Mouse (Mus musculus) kidney, embryonic 14.5 days (tissue): Measurements from ENCODE around the gene Lix1l. TPM values are rescaled to one million over a fixed set of nuclear protein-coding genes. Genes with fewer than 3 reads are reported as not detected.

Experiments used
- ATAC-seq: fragments of 200-750 bp; cut with Nextera tagmentation; 2 replicates; pipeline ENCODE4 v1.8.0; 2017; ENCODE audit warnings: moderate number of reproducible peaks, mild to moderate bottlenecking, moderate TSS enrichment, moderate library complexity; ENCODE audit not compliant: low FRiP score, low TSS enrichment
- H3K27ac ChIP-seq: fragments of 300-500 bp; sonication (generic); 2 replicates; pipeline ENCODE4 v1.5.1; 2014; ENCODE audit warnings: low read depth, mild to moderate bottlenecking, low read length, moderate library complexity, mixed read lengths
- H3K27me3 ChIP-seq: fragments of 300-500 bp; sonication (generic); 2 replicates; pipeline ENCODE4 v1.6.1; 2014; ENCODE audit warnings: mild to moderate bottlenecking, low read length; ENCODE audit not compliant: control insufficient read depth, insufficient read depth
- H3K36me3 ChIP-seq: fragments of 300-500 bp; sonication (generic); 2 replicates; pipeline ENCODE4 v1.6.1; 2014; ENCODE audit warnings: low read length, mixed read lengths; ENCODE audit not compliant: control insufficient read depth, insufficient read depth
- H3K4me1 ChIP-seq: fragments of 300-500 bp; sonication (generic); 2 replicates; pipeline ENCODE4 v1.6.1; 2014; ENCODE audit warnings: low read length, mixed read lengths; ENCODE audit not compliant: control insufficient read depth, insufficient read depth
- H3K4me2 ChIP-seq: fragments of 300-500 bp; sonication (generic); replicated peaks from 2 replicates; pipeline ENCODE4 v1.6.1; 2014; ENCODE audit warnings: low read depth, mild to moderate bottlenecking, low read length
- H3K4me3 ChIP-seq: fragments of 300-500 bp; sonication (generic); 2 replicates; pipeline ENCODE4 v1.5.1; 2014; ENCODE audit warnings: mild to moderate bottlenecking, low read length
- H3K9ac ChIP-seq: fragments of 300-500 bp; sonication (generic); 2 replicates; pipeline ENCODE4 v1.6.1; 2014; ENCODE audit warnings: low read depth, mild to moderate bottlenecking, low read length, moderate library complexity
- H3K9me3 ChIP-seq: fragments of 300-500 bp; sonication (generic); 2 replicates; pipeline ENCODE4 v1.6.1; 2016; ENCODE audit warnings: low read length; ENCODE audit not compliant: control insufficient read depth
- WGBS: fragments of 180-500 bp; shearing (Covaris S2); extraction: QIAGEN DNeasy Blood & Tissue Kit; methylation state at CpG from one replicate; pipeline ENCODE4 v1.1.7; 2014; 5-methylcytosine and 5-hydroxymethylcytosine counted together
- polyA plus RNA-seq: library from polyadenylated mRNA; unstranded; fragments of >200 nt; fragmentation: Nextera tagmentation; extraction: Ambion mirVana; gene quantifications from 2 replicates; pipeline ENCODE4 v1.2.1, GENCODE M21; 2014

Lix1l gene
- polyA plus RNA-seq, 1 experiment from 2014 or later: 5.8 TPM

GRCm38 (mm10) chr3:96593790-96594560 is 7.0 kb upstream of the Lix1l start, which contains the start of gene Polr3gl:
Polr3gl (minus strand) TSS chr3:96594181.
- Histone ChIP-seq H3K4me1 (peaks cover 30% of the 10 kb centered on the region), H3K36me3 (no peaks in the 10 kb centered on the region), H3K9ac (peak within 1 kb of the TSS; percentile 53), H3K27ac (0 out of 2 replicates have a peak within 1 kb of the TSS, but pooled peaks have one; percentile 39), H3K9me3 (no peaks in the 10 kb centered on the region), H3K4me2 (peak within 1 kb of the TSS; percentile 78), H3K27me3 (peaks cover 25% of the 10 kb centered on the region), H3K4me3 (peak within 1 kb of the TSS; percentile 45)
- ATAC-seq: peak; percentile 86
- WGBS: under 1% methylated on average over 38 of the region's 38 CpGs

- peaks cover 28% of the 10 kb centered on the region for H3K27me3 ChIP-seq
- no peaks in the 10 kb centered on the region for H3K36me3 ChIP-seq
- ATAC-seq: no peak
- H3K9me3 ChIP-seq: no peaks in the 10 kb centered on the region
- H3K4me2 ChIP-seq: no peak overlapping the region
- WGBS: 75% methylated on average over 5 of the region's 5 CpGs
- peaks cover 30% of the 10 kb centered on the region for H3K4me1 ChIP-seq
- H3K4me3 ChIP-seq: no peak overlapping the region
- no peak overlapping the region for H3K9ac ChIP-seq
- H3K27ac ChIP-seq: no peak overlapping the region
Measured at GRCm38 (mm10) chr3:96594851-96595250, 6.1 kb upstream of the Lix1l start.

- no peak for ATAC-seq
- Histone ChIP-seq H3K9me3 (no peaks in the 10 kb centered on the region), H3K27ac (no peak overlapping the region), H3K9ac (no peak overlapping the region; the same call in 1 of the 2 replicates), H3K4me3 (peak overlapping the region; percentile 47; the same call in 1 of the 2 replicates), H3K4me1 (peaks cover 30% of the 10 kb centered on the region), H3K27me3 (peaks cover 28% of the 10 kb centered on the region), H3K36me3 (no peaks in the 10 kb centered on the region), H3K4me2 (peak overlapping the region; percentile 96; the same call in 1 of the 2 replicates)
- WGBS: 22% methylated on average over 6 of the region's 6 CpGs
Measured at GRCm38 (mm10) chr3:96595661-96596060, 5.3 kb upstream of the Lix1l start.

GRCm38 (mm10) chr3:96596228-96596707 is 4.7 kb upstream of the Lix1l start, which contains the start of gene Ankrd34a:
Ankrd34a (plus strand) TSS chr3:96596636.
- Histone ChIP-seq H3K9ac (peak within 1 kb of the TSS; percentile 62), H3K27ac (no peak within 1 kb of the TSS), H3K9me3 (no peaks in the 10 kb centered on the region), H3K4me3 (peak within 1 kb of the TSS; percentile 47), H3K36me3 (no peaks in the 10 kb centered on the region), H3K4me1 (peaks cover 30% of the 10 kb centered on the region), H3K27me3 (peaks cover 32% of the 10 kb centered on the region), H3K4me2 (peak within 1 kb of the TSS; percentile 96)
- WGBS: 1% methylated on average over 23 of the region's 23 CpGs
- ATAC-seq: no peak

GRCm38 (mm10) chr3:96596855-96597254 is 4.1 kb upstream of the Lix1l start:
- no peak for ATAC-seq
- H3K4me3 ChIP-seq: peak overlapping the region; percentile 47
- H3K27ac ChIP-seq: no peak overlapping the region
- peak overlapping the region; percentile 96 for H3K4me2 ChIP-seq
- no peaks in the 10 kb centered on the region for H3K9me3 ChIP-seq
- no peaks in the 10 kb centered on the region for H3K36me3 ChIP-seq
- under 1% methylated on average over 11 of the region's 12 CpGs for WGBS
- H3K4me1 ChIP-seq: peaks cover 30% of the 10 kb centered on the region
- H3K27me3 ChIP-seq: peaks cover 32% of the 10 kb centered on the region
- peak overlapping the region; percentile 62; the same call in 1 of the 2 replicates for H3K9ac ChIP-seq

- peak overlapping the region; percentile 47 for H3K4me3 ChIP-seq
- H3K27me3 ChIP-seq: peaks cover 32% of the 10 kb centered on the region
- peak overlapping the region; percentile 55; the same call in 1 of the 2 replicates for H3K27ac ChIP-seq
- no peaks in the 10 kb centered on the region for H3K9me3 ChIP-seq
- H3K36me3 ChIP-seq: no peaks in the 10 kb centered on the region
- peak overlapping the region; percentile 96 for H3K4me2 ChIP-seq
- 1% methylated on average over 38 of the region's 40 CpGs for whole genome bisulfite sequencing
- peaks cover 32% of the 10 kb centered on the region for H3K4me1 ChIP-seq
- peak overlapping the region; percentile 62 for H3K9ac ChIP-seq
- no peak for ATAC-seq
Measured at GRCm38 (mm10) chr3:96597435-96597891, 3.5 kb upstream of the Lix1l start.

- 2% methylated on average over 54 of the region's 54 CpGs for WGBS
- Histone ChIP-seq H3K4me2 (peak overlapping the region; percentile 96), H3K9ac (peak overlapping the region; percentile 62), H3K36me3 (no peaks in the 10 kb centered on the region), H3K4me3 (peak overlapping the region; percentile 47), H3K27ac (peak overlapping the region; percentile 55; the same call in 1 of the 2 replicates), H3K4me1 (peaks cover 37% of the 10 kb centered on the region), H3K9me3 (no peaks in the 10 kb centered on the region), H3K27me3 (peaks cover 32% of the 10 kb centered on the region)
- peak; percentile 8; the same call in 1 of the 2 replicates for ATAC-seq
Measured at GRCm38 (mm10) chr3:96598156-96599068, 2.5 kb upstream of the Lix1l start.

- H3K36me3 ChIP-seq: no peaks in the 10 kb centered on the region
- no peak for ATAC-seq
- WGBS: 57% methylated on average over 8 of the region's 8 CpGs
- H3K4me3 ChIP-seq: no peak overlapping the region; the same call in 1 of the 2 replicates
- no peak overlapping the region for H3K27ac ChIP-seq
- peaks cover 37% of the 10 kb centered on the region for H3K4me1 ChIP-seq
- peaks cover 32% of the 10 kb centered on the region for H3K27me3 ChIP-seq
- peak overlapping the region; percentile 62; the same call in 1 of the 2 replicates for H3K9ac ChIP-seq
- H3K4me2 ChIP-seq: peak overlapping the region; percentile 96
- H3K9me3 ChIP-seq: no peaks in the 10 kb centered on the region
Measured at GRCm38 (mm10) chr3:96599069-96599393, 1.9 kb upstream of the Lix1l start.
